Mouse (Mus musculus) liver, postnatal 0 days (tissue): ENCODE results near the gene Gon4l. TPM values are rescaled to one million over a fixed set of nuclear protein-coding genes. Genes with fewer than 3 reads are reported as not detected.
"Not testable (repeated sequence)": the region's sequence is repeated elsewhere in the genome, so short reads cannot be mapped to it uniquely, and the experiment has no call there.

Experiments used
- ATAC-seq: fragments of 200-750 bp; cut with Nextera tagmentation; 2 replicates; pipeline ENCODE4 v1.8.0; 2017; ENCODE audit warnings: mild to moderate bottlenecking, moderate library complexity
- DNase-seq: peaks from one replicate; pipeline ENCODE4 v3.0.0-alpha.2; 2016
- H3K27ac ChIP-seq: fragments of 300-500 bp; sonication (generic); 2 replicates; pipeline ENCODE4 v1.5.1; 2014; ENCODE audit warnings: antibody characterized with exemption, moderate library complexity, mild to moderate bottlenecking, low read depth
- H3K27me3 ChIP-seq: fragments of 300-500 bp; sonication (generic); 2 replicates; pipeline ENCODE4 v1.6.1; 2014; ENCODE audit warnings: low read length, control low read depth, mixed read lengths; ENCODE audit not compliant: insufficient read depth
- H3K36me3 ChIP-seq: fragments of 300-500 bp; sonication (generic); replicated peaks from 2 replicates; pipeline ENCODE4 v1.6.1; 2014; ENCODE audit warnings: mild to moderate bottlenecking, control low read depth, low read length, moderate library complexity, mixed read lengths; ENCODE audit not compliant: insufficient read depth
- H3K4me1 ChIP-seq: fragments of 300-500 bp; sonication (generic); 2 replicates; pipeline ENCODE4 v1.6.1; 2014; ENCODE audit warnings: antibody characterized with exemption, mild to moderate bottlenecking, control low read depth; ENCODE audit not compliant: insufficient read depth
- H3K4me2 ChIP-seq: fragments of 300-500 bp; sonication (generic); 2 replicates; pipeline ENCODE4 v1.6.1; 2014; ENCODE audit warnings: low read depth, mild to moderate bottlenecking, low read length, moderate library complexity, mixed read lengths
- H3K4me3 ChIP-seq: fragments of 300-500 bp; sonication (generic); 2 replicates; pipeline ENCODE4 v1.5.1; 2014; ENCODE audit warnings: low read depth, low read length
- H3K9ac ChIP-seq: fragments of 300-500 bp; sonication (generic); replicated peaks from 2 replicates; pipeline ENCODE4 v1.6.1; 2014; ENCODE audit warnings: mild to moderate bottlenecking, moderate library complexity
- H3K9me3 ChIP-seq: fragments of 300-500 bp; sonication (generic); 2 replicates; pipeline ENCODE4 v1.6.1; 2016; ENCODE audit warnings: mild to moderate bottlenecking, control low read depth, low read length, mixed read lengths
- CTCF ChIP-seq: sonication (generic); IDR thresholded peaks from 2 replicates; pipeline ENCODE4 v1.5.1; 2016; ENCODE audit warnings: antibody characterized with exemption, low read depth
- EP300 ChIP-seq: IDR thresholded peaks from 2 replicates; pipeline ENCODE4 v1.6.1; 2016; ENCODE audit warnings: antibody characterized with exemption, low read depth, mild to moderate bottlenecking
- WGBS: fragments of 180-500 bp; shearing (Covaris S2); extraction: QIAGEN DNeasy Blood & Tissue Kit; methylation state at CpG from one replicate; pipeline ENCODE4 v1.1.7; 2014; ENCODE audit not compliant: insufficient replicate concordance; 5-methylcytosine and 5-hydroxymethylcytosine counted together
- polyA plus RNA-seq: library from polyadenylated mRNA; unstranded; fragments of >200 nt; fragmentation: Nextera tagmentation; extraction: Ambion mirVana; gene quantifications from 2 replicates; pipeline ENCODE4 v1.2.1, GENCODE M21; 2015

Gon4l gene
- polyA plus RNA-seq, 1 experiment from 2014 or later, result 1.5 TPM

- DNase-seq, H3K27ac ChIP-seq, H3K36me3 ChIP-seq, H3K4me2 ChIP-seq, H3K4me1 ChIP-seq, H3K9me3 ChIP-seq, H3K9ac ChIP-seq, ATAC-seq, H3K27me3 ChIP-seq, H3K4me3 ChIP-seq: not testable (repeated sequence)
- 91% methylated on average over 4 of the region's 4 CpGs for WGBS
Measured at GRCm38 (mm10) chr3:88882536-88882935, 47.5 kb downstream of the Gon4l start.

GRCm38 (mm10) chr3:88893011-88893410 lies 58.0 kb downstream of the Gon4l start:
- not testable (repeated sequence) for H3K27me3 ChIP-seq, H3K9me3 ChIP-seq, H3K9ac ChIP-seq, H3K4me2 ChIP-seq, H3K4me1 ChIP-seq, ATAC-seq, H3K36me3 ChIP-seq, H3K4me3 ChIP-seq, H3K27ac ChIP-seq, DNase-seq
- 89% methylated on average over 7 of the region's 7 CpGs for WGBS

GRCm38 (mm10) chr3:88904803-88905202 lies 69.8 kb downstream of the Gon4l start:
- 88% methylated on average over 3 of the region's 3 CpGs for WGBS
- no peak overlapping the region for H3K9ac ChIP-seq
- peaks cover 66% of the 10 kb centered on the region for H3K36me3 ChIP-seq
- no peak for DNase-seq
- H3K4me1 ChIP-seq, result no peaks in the 10 kb centered on the region
- ATAC-seq, result no peak
- H3K27me3 ChIP-seq, result no peaks in the 10 kb centered on the region
- no peak overlapping the region for H3K4me3 ChIP-seq
- no peak overlapping the region for H3K4me2 ChIP-seq
- H3K9me3 ChIP-seq, result no peaks in the 10 kb centered on the region
- H3K27ac ChIP-seq, result no peak overlapping the region
- TF ChIP-seq CTCF, result no peak
- no peak for TF ChIP-seq EP300

GRCm38 (mm10) chr3:88905209-88905608 lies 70.2 kb downstream of the Gon4l start:
- Histone ChIP-seq H3K4me1 (no peaks in the 10 kb centered on the region), H3K4me2 (no peak overlapping the region), H3K4me3 (no peak overlapping the region), H3K27me3 (no peaks in the 10 kb centered on the region), H3K9me3 (no peaks in the 10 kb centered on the region), H3K36me3 (peaks cover 67% of the 10 kb centered on the region), H3K27ac (no peak overlapping the region), H3K9ac (no peak overlapping the region)
- WGBS, result 81% methylated on average over 6 of the region's 6 CpGs
- ATAC-seq, result no peak
- TF ChIP-seq EP300, result no peak
- TF ChIP-seq CTCF, result no peak
- DNase-seq, result no peak

- 81% methylated on average over 2 of the region's 2 CpGs for WGBS
- no peak overlapping the region for H3K4me3 ChIP-seq
- no peak for TF ChIP-seq EP300
- no peak for TF ChIP-seq CTCF
- H3K27me3 ChIP-seq, result no peaks in the 10 kb centered on the region
- H3K27ac ChIP-seq, result no peak overlapping the region
- no peak for ATAC-seq
- H3K4me2 ChIP-seq, result no peak overlapping the region
- no peak for DNase-seq
- no peaks in the 10 kb centered on the region for H3K4me1 ChIP-seq
- peaks cover 68% of the 10 kb centered on the region for H3K36me3 ChIP-seq
- H3K9ac ChIP-seq, result no peak overlapping the region
- no peaks in the 10 kb centered on the region for H3K9me3 ChIP-seq
Measured at GRCm38 (mm10) chr3:88905741-88906140, 70.7 kb downstream of the Gon4l start.

- H3K4me1 ChIP-seq, result no peaks in the 10 kb centered on the region
- no peak overlapping the region for H3K4me3 ChIP-seq
- no peak overlapping the region for H3K27ac ChIP-seq
- H3K9me3 ChIP-seq, result no peaks in the 10 kb centered on the region
- H3K9ac ChIP-seq, result no peak overlapping the region
- WGBS, result 83% methylated on average over 6 of the region's 6 CpGs
- H3K27me3 ChIP-seq, result no peaks in the 10 kb centered on the region
- DNase-seq (no peak), ATAC-seq (no peak)
- H3K4me2 ChIP-seq, result no peak overlapping the region
- peaks cover 69% of the 10 kb centered on the region for H3K36me3 ChIP-seq
- TF ChIP-seq EP300, result no peak
- TF ChIP-seq CTCF, result no peak
Measured at GRCm38 (mm10) chr3:88906393-88907159, 71.5 kb downstream of the Gon4l start.

GRCm38 (mm10) chr3:88912585-88912984 lies 77.6 kb downstream of the Gon4l start:
- whole genome bisulfite sequencing, result 84% methylated on average over 7 of the region's 7 CpGs
- Histone ChIP-seq H3K27ac (no peak overlapping the region), H3K4me3 (no peak overlapping the region), H3K9me3 (no peaks in the 10 kb centered on the region), H3K36me3 (peaks cover 27% of the 10 kb centered on the region), H3K9ac (no peak overlapping the region), H3K27me3 (no peaks in the 10 kb centered on the region), H3K4me2 (peak overlapping the region; percentile 99; the same call in 1 of the 2 replicates), H3K4me1 (peaks cover 17% of the 10 kb centered on the region)
- TF ChIP-seq CTCF, result no peak
- no peak for TF ChIP-seq EP300
- DNase-seq, result no peak
- ATAC-seq, result no peak
